Mouse (Mus musculus) limb, embryonic 15.5 days (tissue): ENCODE results near the gene Hal. TPM values are rescaled to one million over a fixed set of nuclear protein-coding genes. Genes with fewer than 3 reads are reported as not detected.

ENCODE experiments used
- ATAC-seq: fragments of 200-750 bp; cut with Nextera tagmentation; 2 replicates; pipeline ENCODE4 v1.8.0; 2017; ENCODE audit warnings: low read depth, moderate TSS enrichment; ENCODE audit not compliant: insufficient number of reproducible peaks, low FRiP score, low TSS enrichment
- H3K27ac ChIP-seq: fragments of 300-500 bp; sonication (generic); 2 replicates; pipeline ENCODE4 v1.5.1; 2015; ENCODE audit warnings: moderate library complexity, mild to moderate bottlenecking, inconsistent platforms
- H3K27me3 ChIP-seq: fragments of 300-500 bp; sonication (generic); 2 replicates; pipeline ENCODE4 v1.6.1; 2015; ENCODE audit warnings: inconsistent platforms
- H3K36me3 ChIP-seq: fragments of 300-500 bp; sonication (generic); 2 replicates; pipeline ENCODE4 v1.6.1; 2015; ENCODE audit warnings: inconsistent platforms
- H3K4me1 ChIP-seq: fragments of 300-500 bp; sonication (generic); 2 replicates; pipeline ENCODE4 v1.6.1; 2015; ENCODE audit warnings: inconsistent platforms
- H3K4me2 ChIP-seq: fragments of 300-500 bp; sonication (generic); 2 replicates; pipeline ENCODE4 v1.6.1; 2015; ENCODE audit warnings: mild to moderate bottlenecking, inconsistent platforms
- H3K4me3 ChIP-seq: fragments of 300-500 bp; sonication (generic); 2 replicates; pipeline ENCODE4 v1.5.1; 2015; ENCODE audit warnings: mild to moderate bottlenecking, inconsistent platforms
- H3K9ac ChIP-seq: fragments of 300-500 bp; sonication (generic); 2 replicates; pipeline ENCODE4 v1.6.1; 2015; ENCODE audit warnings: inconsistent platforms
- H3K9me3 ChIP-seq: fragments of 300-500 bp; sonication (generic); 2 replicates; pipeline ENCODE4 v1.6.1; 2016; ENCODE audit warnings: inconsistent platforms
- WGBS: fragments of 180-500 bp; shearing (Covaris S2); methylation state at CpG from one replicate; pipeline ENCODE4 v1.1.7; 2015; 5-methylcytosine and 5-hydroxymethylcytosine counted together
- polyA plus RNA-seq: library from polyadenylated mRNA; unstranded; fragments of >200 nt; fragmentation: Nextera tagmentation; extraction: Ambion mirVana; gene quantifications from 2 replicates; pipeline ENCODE4 v1.2.1, GENCODE M21; 2015

Gene Hal
- polyA plus RNA-seq, 1 experiment from 2014 or later, result 2.0 TPM

DNA sequence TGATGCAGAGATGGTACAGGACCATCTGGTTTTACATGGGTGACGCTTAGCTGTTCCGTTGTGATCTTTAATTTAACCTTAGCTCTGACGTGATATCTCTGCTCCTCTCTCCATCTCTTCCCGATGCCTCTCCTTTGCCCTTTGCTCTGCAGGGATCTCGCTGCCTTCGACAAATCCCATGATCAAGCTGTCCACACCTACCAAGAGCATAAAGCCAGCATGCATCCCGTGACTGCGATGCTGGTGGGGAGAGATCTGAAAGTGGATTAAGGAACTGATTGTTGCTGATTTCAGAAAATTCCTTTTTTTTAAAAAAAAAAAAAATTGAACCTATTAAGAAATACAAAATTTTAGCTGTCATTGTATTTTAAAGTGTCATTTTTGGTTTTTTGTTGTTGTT is 4.1 kb upstream of the Hal start:
- Histone ChIP-seq H3K27me3 (no peaks in the 10 kb centered on the region), H3K4me1 (no peaks in the 10 kb centered on the region)

DNA sequence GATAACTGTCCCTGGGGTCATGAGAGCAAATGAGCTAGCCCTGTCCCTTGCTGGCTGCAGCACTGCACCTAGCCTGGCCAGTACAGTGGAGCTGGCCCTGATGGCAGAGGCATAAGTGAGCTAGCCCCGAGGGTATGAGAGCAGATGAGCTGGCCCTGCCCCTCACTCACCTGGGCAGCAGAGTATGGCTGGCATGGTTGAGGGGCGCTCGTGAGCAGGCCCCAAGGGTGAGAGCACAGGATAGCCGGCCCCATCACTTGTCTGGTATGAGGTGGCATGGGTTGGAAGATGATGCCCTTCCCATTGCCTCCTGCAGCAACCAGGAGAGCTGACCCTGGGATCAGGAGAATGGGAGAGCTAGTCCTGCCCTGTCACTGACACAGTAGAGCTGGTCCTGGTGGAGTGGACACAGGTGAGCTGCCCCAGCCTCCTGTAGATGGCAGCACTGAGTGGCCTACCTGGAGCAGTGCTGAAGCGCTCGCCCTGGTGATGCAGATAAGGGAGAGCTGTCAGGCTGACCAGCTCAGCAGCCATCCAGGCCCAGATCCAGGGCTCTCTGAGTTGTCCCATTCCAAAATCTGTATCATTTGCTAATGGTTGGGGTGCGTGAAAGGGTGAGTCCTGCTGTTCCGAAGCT is 3.4 kb upstream of the Hal start:
- Histone ChIP-seq H3K9ac (no peak overlapping the region), H3K36me3 (peaks cover 40% of the 10 kb centered on the region), H3K9me3 (no peaks in the 10 kb centered on the region), H3K27me3 (no peaks in the 10 kb centered on the region), H3K27ac (no peak overlapping the region), H3K4me1 (no peaks in the 10 kb centered on the region), H3K4me2 (no peak overlapping the region), H3K4me3 (no peak overlapping the region)
- 77% methylated on average over 8 of the region's 8 CpGs for WGBS
- no peak for ATAC-seq

More for the DNA sequence above, 4.1 kb upstream of the Hal start:
- WGBS, result 94% methylated on average over 8 of the region's 8 CpGs
- H3K9ac ChIP-seq, result no peak overlapping the region
- H3K4me3 ChIP-seq, result no peak overlapping the region
- no peak overlapping the region for H3K4me2 ChIP-seq
- no peak for ATAC-seq
- no peak overlapping the region for H3K27ac ChIP-seq
- H3K9me3 ChIP-seq, result no peaks in the 10 kb centered on the region
- H3K36me3 ChIP-seq, result peaks cover 47% of the 10 kb centered on the region

DNA sequence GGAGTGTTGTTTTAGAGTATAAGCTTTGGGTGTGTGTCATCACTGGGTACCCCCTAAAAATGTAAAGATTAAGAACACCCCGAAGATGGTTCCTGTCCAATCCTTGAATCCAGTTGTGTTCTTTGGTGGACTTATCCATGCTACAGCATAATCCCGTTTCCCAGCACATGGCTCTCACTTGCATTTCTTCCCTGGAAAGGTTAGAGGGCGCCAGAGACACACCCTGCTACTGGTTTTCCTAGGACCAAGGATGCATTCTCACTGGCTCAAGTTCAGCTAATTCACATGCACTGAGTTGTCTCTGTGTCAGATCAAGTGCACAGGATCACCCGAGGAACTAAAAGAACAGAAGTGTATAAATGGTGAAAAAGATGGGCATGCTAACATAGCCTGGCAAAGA is 1.9 kb upstream of the Hal start:
- no peaks in the 10 kb centered on the region for H3K9me3 ChIP-seq
- H3K36me3 ChIP-seq, result peaks cover 26% of the 10 kb centered on the region
- H3K4me1 ChIP-seq, result no peaks in the 10 kb centered on the region
- no peak for ATAC-seq
- H3K4me2 ChIP-seq, result no peak overlapping the region
- H3K9ac ChIP-seq, result no peak overlapping the region
- H3K27me3 ChIP-seq, result no peaks in the 10 kb centered on the region
- no peak overlapping the region for H3K4me3 ChIP-seq
- 28% methylated on average over 4 of the region's 4 CpGs for WGBS
- no peak overlapping the region for H3K27ac ChIP-seq

DNA sequence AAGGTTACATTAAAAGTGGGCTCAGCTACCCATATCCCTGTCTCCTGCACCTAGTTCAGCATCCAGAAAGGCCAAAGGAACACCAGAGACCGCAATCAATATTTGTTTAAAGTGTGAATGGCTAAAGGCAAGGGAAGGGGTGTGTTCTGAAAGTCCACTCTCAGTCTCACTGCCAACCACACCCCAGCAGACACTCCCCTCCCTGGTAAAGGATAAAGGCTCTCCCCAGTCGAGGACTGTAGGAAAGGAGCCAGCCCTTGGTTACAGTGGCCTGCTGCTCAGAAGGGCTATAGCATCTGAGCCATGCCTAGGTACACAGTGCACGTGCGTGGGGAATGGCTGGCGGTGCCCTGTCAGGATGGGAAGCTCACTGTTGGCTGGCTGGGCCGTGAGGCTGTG is 259 bp downstream of the Hal start:
- Histone ChIP-seq H3K4me3 (no peak overlapping the region), H3K4me1 (no peaks in the 10 kb centered on the region), H3K27ac (no peak overlapping the region), H3K9ac (no peak overlapping the region), H3K36me3 (peaks cover 9% of the 10 kb centered on the region), H3K27me3 (no peaks in the 10 kb centered on the region), H3K4me2 (no peak overlapping the region), H3K9me3 (no peaks in the 10 kb centered on the region)
- ATAC-seq, result no peak
- WGBS, result 74% methylated on average over 6 of the region's 6 CpGs

DNA sequence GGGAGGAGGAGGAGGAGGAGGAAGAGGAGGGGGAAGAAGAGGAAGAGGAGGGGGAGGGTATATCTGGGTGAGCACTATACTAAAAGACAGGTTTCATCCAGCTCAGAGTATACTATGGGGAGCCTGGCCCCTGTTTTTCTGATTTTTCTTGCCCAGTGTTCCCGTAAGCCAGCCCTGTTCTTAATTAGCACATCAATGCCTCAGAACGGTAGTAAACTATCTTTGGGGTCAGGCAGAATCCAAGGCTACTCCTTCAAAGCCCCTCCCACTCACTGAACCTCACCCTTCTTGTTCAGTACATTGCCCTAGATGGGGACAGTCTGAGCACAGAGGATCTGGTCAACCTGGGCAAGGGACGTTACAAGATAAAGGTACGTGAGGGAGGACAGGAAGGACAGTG is 1.9 kb downstream of the Hal start:
- Histone ChIP-seq H3K4me3 (no peak overlapping the region), H3K4me1 (no peaks in the 10 kb centered on the region), H3K36me3 (no peaks in the 10 kb centered on the region; the same call in 1 of the 2 replicates), H3K9me3 (no peaks in the 10 kb centered on the region), H3K4me2 (no peak overlapping the region), H3K27ac (no peak overlapping the region), H3K9ac (no peak overlapping the region), H3K27me3 (no peaks in the 10 kb centered on the region)
- no peak for ATAC-seq
- WGBS, result 43% methylated on average over 4 of the region's 4 CpGs

- Histone ChIP-seq H3K4me2 (no peak overlapping the region), H3K27ac (no peak overlapping the region), H3K4me1 (0 out of 2 replicates have a peak, but pooled peaks cover 3% of the 10 kb centered on the region), H3K27me3 (no peaks in the 10 kb centered on the region), H3K9me3 (no peaks in the 10 kb centered on the region), H3K36me3 (no peaks in the 10 kb centered on the region), H3K4me3 (no peak overlapping the region), H3K9ac (no peak overlapping the region)
- no peak for ATAC-seq
- 20% methylated on average over 10 of the region's 10 CpGs for WGBS
Observed at GRCm38 (mm10) chr10:93500864-93501263, 12.3 kb downstream of the Hal start.

- ATAC-seq, result no peak
- Histone ChIP-seq H3K4me2 (no peak overlapping the region), H3K4me1 (0 out of 2 replicates have a peak, but pooled peaks cover 3% of the 10 kb centered on the region), H3K9ac (no peak overlapping the region), H3K27ac (no peak overlapping the region), H3K27me3 (no peaks in the 10 kb centered on the region), H3K36me3 (no peaks in the 10 kb centered on the region), H3K9me3 (no peaks in the 10 kb centered on the region), H3K4me3 (no peak overlapping the region)
- WGBS, result 70% methylated on average over 10 of the region's 10 CpGs
Observed at GRCm38 (mm10) chr10:93501346-93501745, 12.8 kb downstream of the Hal start.

DNA sequence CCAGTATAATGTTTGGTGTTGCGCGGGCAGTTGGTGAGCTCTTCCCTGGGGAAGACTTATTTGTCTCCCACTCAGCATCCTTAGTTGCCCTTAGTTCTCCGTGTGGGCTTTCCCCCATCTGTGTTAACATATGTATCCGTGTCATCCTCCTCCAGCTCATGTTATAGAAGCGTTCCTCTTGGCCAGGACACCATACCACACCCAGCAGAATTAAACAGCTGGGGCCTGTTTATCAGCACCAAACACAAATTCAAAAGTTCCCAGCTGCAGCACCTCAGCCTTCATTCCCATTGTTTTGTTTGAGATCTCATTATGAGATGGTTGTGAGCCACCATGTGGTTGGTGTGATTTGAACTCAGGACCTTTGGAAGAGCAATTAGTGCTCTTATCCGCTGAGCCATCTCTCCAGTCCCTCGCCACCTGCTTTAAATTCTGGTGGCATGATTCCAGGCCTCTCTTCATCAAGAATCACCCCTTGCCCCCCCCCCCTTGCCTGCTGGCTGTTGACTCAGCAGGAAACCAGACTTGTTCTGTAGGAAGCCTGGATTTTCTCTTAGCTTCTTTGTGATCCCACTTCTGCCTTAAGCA is 19.9 kb downstream of the Hal start:
- WGBS, result 63% methylated on average over 7 of the region's 7 CpGs
- Histone ChIP-seq H3K36me3 (no peaks in the 10 kb centered on the region), H3K4me2 (no peak overlapping the region), H3K9me3 (no peaks in the 10 kb centered on the region), H3K9ac (no peak overlapping the region), H3K27me3 (no peaks in the 10 kb centered on the region), H3K27ac (no peak overlapping the region), H3K4me3 (no peak overlapping the region), H3K4me1 (no peaks in the 10 kb centered on the region)
- no peak for ATAC-seq

GRCm38 (mm10) chr10:93509532-93510153 is 21.1 kb downstream of the Hal start:
- WGBS, result 66% methylated on average over 15 of the region's 15 CpGs
- Histone ChIP-seq H3K4me3 (no peak overlapping the region), H3K9me3 (no peaks in the 10 kb centered on the region), H3K4me2 (no peak overlapping the region), H3K36me3 (no peaks in the 10 kb centered on the region), H3K27me3 (no peaks in the 10 kb centered on the region), H3K27ac (no peak overlapping the region), H3K4me1 (no peaks in the 10 kb centered on the region), H3K9ac (no peak overlapping the region)
- ATAC-seq, result no peak

DNA sequence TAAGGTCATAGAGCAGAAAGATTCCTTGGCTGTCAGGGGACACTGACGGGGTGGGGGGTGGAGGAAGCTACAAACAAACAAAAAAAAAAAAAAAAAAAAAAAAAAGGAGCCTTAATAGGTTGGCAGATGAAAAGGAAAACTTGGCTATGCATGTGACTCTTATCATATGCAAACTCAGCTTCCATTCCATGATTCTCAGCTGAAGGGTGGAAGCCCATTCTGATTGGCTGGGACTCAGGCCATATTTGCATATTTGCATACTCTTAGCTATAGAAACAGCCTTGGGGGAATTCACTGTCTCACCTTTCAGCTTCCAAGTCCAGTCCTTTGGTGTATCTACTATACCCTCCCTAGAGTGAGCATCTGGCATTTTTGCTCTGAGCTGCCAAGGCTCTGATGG is 26.9 kb downstream of the Hal start:
- ATAC-seq, result no peak
- Histone ChIP-seq H3K4me2 (no peak overlapping the region), H3K27ac (no peak overlapping the region), H3K9me3 (no peaks in the 10 kb centered on the region), H3K4me3 (no peak overlapping the region), H3K4me1 (no peaks in the 10 kb centered on the region), H3K9ac (no peak overlapping the region), H3K27me3 (no peaks in the 10 kb centered on the region), H3K36me3 (no peaks in the 10 kb centered on the region)
- 52% methylated on average over 1 of the region's 1 CpGs for WGBS

DNA sequence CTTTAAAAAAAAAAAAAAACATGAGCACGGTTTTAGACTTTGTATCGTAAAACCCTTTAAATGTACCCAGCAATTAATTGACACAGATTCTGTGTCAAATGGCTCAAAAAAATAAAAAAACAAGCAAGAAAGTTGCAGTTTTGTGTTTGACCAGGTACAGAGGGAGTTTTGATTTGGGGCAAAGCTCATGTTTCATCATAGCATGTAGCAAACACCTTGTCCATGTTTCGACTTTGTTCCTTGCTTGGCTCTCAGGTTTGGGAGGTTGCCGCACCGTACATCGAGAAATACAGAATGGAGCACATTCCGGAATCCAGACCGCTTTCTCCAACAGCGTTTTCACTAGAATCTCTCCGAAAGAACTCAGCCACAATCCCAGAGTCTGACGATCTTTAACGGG is 27.4 kb downstream of the Hal start:
- WGBS, result 64% methylated on average over 12 of the region's 12 CpGs
- ATAC-seq, result no peak
- no peak overlapping the region for H3K9ac ChIP-seq
- H3K4me1 ChIP-seq, result no peaks in the 10 kb centered on the region; the same call in 1 of the 2 replicates
- H3K4me3 ChIP-seq, result no peak overlapping the region
- no peak overlapping the region for H3K27ac ChIP-seq
- no peaks in the 10 kb centered on the region for H3K9me3 ChIP-seq
- H3K27me3 ChIP-seq, result no peaks in the 10 kb centered on the region
- no peak overlapping the region for H3K4me2 ChIP-seq
- no peaks in the 10 kb centered on the region for H3K36me3 ChIP-seq

DNA sequence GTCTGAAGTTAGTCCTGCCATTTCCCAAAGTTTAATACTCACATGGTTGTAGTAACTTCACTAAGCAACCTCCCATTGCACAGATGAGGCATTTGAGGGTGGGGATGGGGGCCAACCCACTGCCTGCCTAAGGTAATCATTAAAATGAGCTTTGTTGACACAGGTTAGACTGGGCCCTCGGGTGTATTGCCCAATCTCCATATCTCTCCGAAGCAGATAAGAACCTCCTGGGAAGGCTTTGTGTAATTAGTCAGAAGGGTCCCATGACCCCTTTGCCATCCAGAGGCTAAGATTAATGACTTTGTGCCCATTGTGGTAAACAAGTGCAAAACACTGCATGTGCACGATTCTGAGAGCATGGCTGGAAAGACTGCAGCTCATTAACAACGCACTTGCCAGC is 29.2 kb downstream of the Hal start:
- Histone ChIP-seq H3K4me3 (no peak overlapping the region), H3K4me2 (no peak overlapping the region), H3K4me1 (no peaks in the 10 kb centered on the region; the same call in 1 of the 2 replicates), H3K36me3 (no peaks in the 10 kb centered on the region), H3K27me3 (no peaks in the 10 kb centered on the region), H3K9ac (no peak overlapping the region), H3K9me3 (no peaks in the 10 kb centered on the region), H3K27ac (no peak overlapping the region)
- WGBS, result 54% methylated on average over 4 of the region's 4 CpGs
- no peak for ATAC-seq
